Mouse (Mus musculus) myocyte (in vitro differentiated cells): ENCODE results near the gene Spock1. TPM values are rescaled to one million over a fixed set of nuclear protein-coding genes. Genes with fewer than 3 reads are reported as not detected.

Experiments used
- H3K27me3 ChIP-seq: one replicate; pipeline ENCODE4 v1.6.1; 2011; ENCODE audit not compliant: control insufficient read depth, insufficient read depth, insufficient read length
- H3K36me3 ChIP-seq: one replicate; pipeline ENCODE4 v1.6.1; 2011; ENCODE audit not compliant: control insufficient read depth, insufficient read depth
- H3K4me2 ChIP-seq: one replicate; pipeline ENCODE4 v1.6.1; 2011; ENCODE audit warnings: low read depth, control low read depth
- H3K4me3 ChIP-seq: one replicate; pipeline ENCODE4 v1.5.1; 2011; ENCODE audit warnings: mild to moderate bottlenecking, control low read depth, moderate library complexity
- H3K79me2 ChIP-seq: one replicate; pipeline ENCODE4 v1.6.1; 2011; ENCODE audit not compliant: control insufficient read depth, insufficient read depth
- H3ac ChIP-seq: one replicate; pipeline ENCODE4 v1.6.1; 2011; ENCODE audit not compliant: control insufficient read depth, insufficient read length
- CEBPB ChIP-seq: IDR thresholded peaks from 2 replicates; pipeline ENCODE4 v1.6.1; 2011; ENCODE audit warnings: mild to moderate bottlenecking, moderate library complexity; ENCODE audit not compliant: poor library complexity, insufficient read depth, severe bottlenecking
- E2F4 ChIP-seq: IDR thresholded peaks from one replicate; pipeline ENCODE4 v1.6.1; 2011; ENCODE audit warnings: mild to moderate bottlenecking, control low read depth, moderate library complexity; ENCODE audit not compliant: insufficient read depth
- MAX ChIP-seq: IDR thresholded peaks from one replicate; pipeline ENCODE4 v1.6.1; 2011; ENCODE audit warnings: low read depth, mild to moderate bottlenecking, control low read depth
- MYOD1 ChIP-seq, 3 experiments: IDR thresholded peaks; one replicate each; pipeline ENCODE4 v1.6.1; 2011; ENCODE audit warnings: control low read depth in 2 of 3, low read depth in 2 of 3, mild to moderate bottlenecking in 2 of 3, moderate library complexity in 1 of 3; ENCODE audit not compliant: insufficient read length in 2 of 3, control insufficient read depth in 1 of 3
- MYOG ChIP-seq, 3 experiments: IDR thresholded peaks; one replicate each; pipeline ENCODE4 v1.6.1; 2011; ENCODE audit warnings: control low read depth in 2 of 3, low read depth in 2 of 3, mild to moderate bottlenecking in 2 of 3; ENCODE audit not compliant: insufficient read length in 2 of 3, control insufficient read depth in 1 of 3, insufficient read depth in 1 of 3
- POLR2A ChIP-seq: IDR thresholded peaks from one replicate; pipeline ENCODE4 v1.6.1; 2011; ENCODE audit warnings: low read depth, mild to moderate bottlenecking, control low read depth, moderate library complexity; ENCODE audit not compliant: insufficient read length
- POLR2AphosphoS2 ChIP-seq: IDR thresholded peaks from one replicate; pipeline ENCODE4 v1.6.1; 2011; ENCODE audit warnings: low read depth, control low read depth; ENCODE audit not compliant: insufficient read length
- REST ChIP-seq: IDR thresholded peaks from one replicate; pipeline ENCODE4 v1.6.1; 2011; ENCODE audit warnings: mild to moderate bottlenecking, control low read depth, moderate library complexity; ENCODE audit not compliant: insufficient read depth, insufficient read length
- SRF ChIP-seq: IDR thresholded peaks from one replicate; pipeline ENCODE4 v1.6.1; 2011; ENCODE audit warnings: low read depth; ENCODE audit not compliant: control insufficient read depth, insufficient read length
- TCF12 ChIP-seq: IDR thresholded peaks from one replicate; pipeline ENCODE4 v1.6.1; 2011; ENCODE audit warnings: mild to moderate bottlenecking, control low read depth; ENCODE audit not compliant: poor library complexity, insufficient read depth, severe bottlenecking
- TCF3 ChIP-seq: IDR thresholded peaks from one replicate; pipeline ENCODE4 v1.6.1; 2011; ENCODE audit warnings: low read depth, control low read depth; ENCODE audit not compliant: insufficient read length
- USF1 ChIP-seq: IDR thresholded peaks from one replicate; pipeline ENCODE4 v1.6.1; 2011; ENCODE audit warnings: low read depth, mild to moderate bottlenecking, control low read depth, moderate library complexity
- polyA plus RNA-seq: library from polyadenylated mRNA; unstranded; fragments of >200 nt; fragmentation: generic; extraction: Trizol; gene quantifications from one replicate; pipeline ENCODE4 v1.2.1, GENCODE M21; 2012; ENCODE audit warnings: missing spikeins

The Spock1 gene
- polyA plus RNA-seq, 1 experiment, result 0.19 TPM

- Histone ChIP-seq H3ac (no peak overlapping the region), H3K4me2 (no peak overlapping the region), H3K79me2 (no peaks in the 10 kb centered on the region), H3K27me3 (no peaks in the 10 kb centered on the region), H3K36me3 (no peaks in the 10 kb centered on the region), H3K4me3 (no peak overlapping the region)
- TF ChIP-seq MYOG (IDR thresholded peaks at IDR 0.05; ENCODE audit: control insufficient read depth in 1 of 3, insufficient read depth in 1 of 3, insufficient read length in 2 of 3, low read depth in 2 of 3) (no peak), POLR2AphosphoS2 (no peak), CEBPB (no peak), REST (no peak), MAX (no peak), SRF (no peak), USF1 (no peak), MYOD1 (IDR thresholded peaks at IDR 0.05; ENCODE audit: control insufficient read depth in 1 of 3, insufficient read length in 2 of 3, low read depth in 2 of 3) (no peak), TCF12 (no peak), POLR2A (no peak), E2F4 (no peak), TCF3 (no peak)
Measured at GRCm38 (mm10) chr13:57418781-57419180, 489.4 kb downstream of the Spock1 start.

DNA sequence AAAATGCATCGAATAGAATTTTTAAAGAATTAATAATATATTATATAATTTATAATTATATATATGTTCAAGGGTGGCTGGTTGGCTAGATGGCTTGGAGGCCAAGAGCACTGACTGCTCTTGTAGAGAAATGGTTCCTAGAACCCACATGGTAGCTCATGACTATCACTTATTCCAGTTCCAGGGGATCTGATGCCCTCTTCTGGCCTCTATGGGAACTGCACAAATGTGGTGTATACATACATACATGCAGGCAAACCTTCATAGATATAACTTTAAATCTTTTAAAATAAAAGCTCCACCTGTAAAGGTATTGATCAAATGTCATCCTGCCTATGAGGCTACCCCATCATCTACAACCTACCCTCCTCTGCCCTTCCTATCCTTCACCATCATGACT is 493.4 kb downstream of the Spock1 start:
- H3K4me3 ChIP-seq, result no peak overlapping the region
- TF ChIP-seq MYOG (IDR thresholded peaks at IDR 0.05; ENCODE audit: control insufficient read depth in 1 of 3, insufficient read depth in 1 of 3, insufficient read length in 2 of 3, low read depth in 2 of 3) (no peak), SRF (no peak), TCF12 (no peak), E2F4 (no peak)
- no peaks in the 10 kb centered on the region for H3K36me3 ChIP-seq
- H3ac ChIP-seq, result no peak overlapping the region
- H3K79me2 ChIP-seq, result no peaks in the 10 kb centered on the region
- H3K27me3 ChIP-seq, result no peaks in the 10 kb centered on the region
- no peak overlapping the region for H3K4me2 ChIP-seq

DNA sequence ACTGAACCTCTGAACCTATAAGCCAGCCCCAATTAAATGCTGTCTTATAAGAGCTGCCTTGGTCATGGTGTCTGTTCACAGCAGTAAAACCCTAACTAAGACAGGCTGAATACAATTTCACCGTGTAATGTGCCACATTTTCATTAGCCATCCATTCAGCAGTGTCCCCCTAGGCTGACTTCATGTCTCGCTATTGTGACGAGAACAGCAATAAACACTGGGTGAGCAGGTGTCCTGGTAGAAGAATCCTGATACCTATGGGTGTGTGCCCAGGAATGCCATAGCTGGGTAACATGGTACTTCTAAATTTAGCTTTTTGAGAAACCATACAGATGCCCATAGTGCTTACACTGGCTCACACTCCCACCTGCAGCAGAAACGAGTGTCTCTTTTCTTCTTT is 500.5 kb downstream of the Spock1 start:
- Histone ChIP-seq H3K4me2 (no peak overlapping the region), H3K27me3 (no peaks in the 10 kb centered on the region), H3ac (no peak overlapping the region), H3K36me3 (no peaks in the 10 kb centered on the region), H3K4me3 (no peak overlapping the region), H3K79me2 (no peaks in the 10 kb centered on the region)
- TF ChIP-seq MAX (no peak), SRF (no peak), TCF12 (no peak)

DNA sequence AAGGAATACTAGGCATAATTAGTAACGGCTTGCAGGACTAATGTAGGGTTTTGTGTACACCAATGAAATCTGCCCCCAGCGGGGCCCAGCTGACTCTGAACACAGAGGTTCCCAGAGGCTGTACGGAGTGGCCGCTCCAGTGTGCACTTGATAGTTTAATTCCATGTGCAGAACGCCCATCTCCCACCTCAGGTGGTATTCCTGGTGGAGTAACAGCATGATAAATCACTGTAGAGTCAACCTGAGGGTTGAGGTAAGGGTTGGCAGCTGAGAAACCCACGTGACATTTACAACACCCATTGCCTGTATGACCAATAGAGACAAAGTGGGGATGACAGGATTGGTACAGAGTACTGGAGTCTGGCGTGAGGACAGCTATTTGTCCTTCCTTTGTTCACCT is 505.7 kb downstream of the Spock1 start:
- TF ChIP-seq E2F4 (no peak), USF1 (no peak), TCF12 (no peak), POLR2AphosphoS2 (no peak), CEBPB (no peak), MYOD1 (IDR thresholded peaks at IDR 0.05; ENCODE audit: control insufficient read depth in 1 of 3, insufficient read length in 2 of 3, low read depth in 2 of 3) (no peak), REST (no peak), POLR2A (no peak), SRF (no peak), TCF3 (no peak), MYOG (IDR thresholded peaks at IDR 0.05; ENCODE audit: control insufficient read depth in 1 of 3, insufficient read depth in 1 of 3, insufficient read length in 2 of 3, low read depth in 2 of 3) (no peak)
- Histone ChIP-seq H3ac (no peak overlapping the region), H3K36me3 (no peaks in the 10 kb centered on the region), H3K27me3 (no peaks in the 10 kb centered on the region), H3K4me2 (no peak overlapping the region), H3K4me3 (no peak overlapping the region), H3K79me2 (no peaks in the 10 kb centered on the region)

DNA sequence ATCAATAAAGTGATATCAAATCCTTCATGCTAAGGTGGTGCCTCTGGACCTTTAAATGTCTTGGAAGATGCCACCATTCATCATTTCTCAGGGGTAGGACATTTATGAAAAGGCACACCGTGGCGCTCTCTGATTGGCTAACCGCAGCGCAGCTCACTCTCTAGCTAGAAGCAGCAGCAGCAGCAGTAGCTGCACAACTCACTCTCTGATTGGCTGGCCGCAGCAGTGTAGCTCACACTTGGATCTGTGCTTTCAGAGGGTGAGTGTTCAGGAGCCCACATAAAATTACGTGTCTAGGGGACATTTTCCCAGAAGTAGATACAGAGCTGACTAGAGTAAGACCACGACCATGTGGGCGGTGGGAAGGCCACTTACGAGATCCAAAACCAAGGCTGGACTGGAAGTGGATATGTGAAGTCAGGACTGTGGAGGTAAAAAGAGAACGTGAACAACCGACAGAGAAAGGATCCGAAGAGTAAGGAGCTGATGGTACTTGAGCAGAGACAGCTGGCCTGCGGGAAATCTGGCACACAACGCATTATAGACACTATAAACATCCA is 535.9 kb downstream of the Spock1 start:
- TF ChIP-seq TCF3, result no peak
- TF ChIP-seq TCF12, result no peak
- TF ChIP-seq E2F4, result no peak
- TF ChIP-seq REST, result no peak
- TF ChIP-seq SRF, result no peak
- no peak for TF ChIP-seq MYOG (IDR thresholded peaks at IDR 0.05; ENCODE audit: control insufficient read depth in 1 of 3, insufficient read depth in 1 of 3, insufficient read length in 2 of 3, low read depth in 2 of 3)
- TF ChIP-seq CEBPB, result no peak
- no peak for TF ChIP-seq MYOD1 (IDR thresholded peaks at IDR 0.05; ENCODE audit: control insufficient read depth in 1 of 3, insufficient read length in 2 of 3, low read depth in 2 of 3)
- no peak for TF ChIP-seq USF1
- TF ChIP-seq POLR2AphosphoS2, result no peak
- TF ChIP-seq POLR2A, result no peak
- no peak for TF ChIP-seq MAX
- H3K79me2 ChIP-seq, result no peaks in the 10 kb centered on the region

More for the DNA sequence above, 535.9 kb downstream of the Spock1 start:
- Histone ChIP-seq H3K4me2 (no peak overlapping the region), H3K36me3 (no peaks in the 10 kb centered on the region), H3ac (no peak overlapping the region), H3K27me3 (no peaks in the 10 kb centered on the region), H3K4me3 (no peak overlapping the region)

Other genes with a start within 250 kb of the Spock1 start
- gene Klhl3, start 205.3 kb upstream of the Spock1 start, polyA plus RNA-seq, result 0.01 TPM
- 122 TPM for gene Hnrnpa0, start 220.2 kb upstream of the Spock1 start, polyA plus RNA-seq
- gene Idnk, start 249.3 kb upstream of the Spock1 start, polyA plus RNA-seq, result 21.0 TPM